22 mouse cellular contexts compared by ENCODE assay signal in the genomic region with DNA sequence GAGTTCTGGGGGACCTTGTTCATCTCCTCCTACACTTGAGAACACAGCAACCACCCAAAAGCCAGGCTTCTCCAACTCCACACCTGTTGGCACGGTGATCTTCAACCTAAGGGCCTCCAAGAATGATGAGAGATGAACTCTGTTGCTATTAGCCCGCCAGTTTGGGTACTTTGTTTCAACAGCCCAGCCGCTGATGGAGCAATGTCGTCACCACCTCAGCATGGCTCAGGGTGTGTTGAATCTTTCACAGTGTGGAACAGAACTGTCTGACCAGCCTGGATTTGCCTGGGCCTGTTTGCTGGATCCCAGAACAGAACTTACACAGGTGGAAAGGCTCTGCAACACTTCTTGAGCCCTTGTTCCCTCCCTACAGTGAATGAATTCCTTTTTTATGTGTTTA. TPM values are rescaled to one million over a fixed set of nuclear protein-coding genes. Genes with fewer than 3 reads are reported as not detected.
DNase-seq lines count a peak whose midpoint lies in the region; ATAC-seq and TF ChIP-seq lines count a peak whose summit lies in the region.
"Had no signal": no experiment of that assay in that cellular context is flagged by ENCODE, and none has a peak within 500 bp of the region (broad histone marks: within the 10 kb centered on the region; RNA-seq: fewer than 3 reads in every experiment).

No protein-coding gene starts in this region.

- H3K9me3 ChIP-seq in forebrain, embryonic 11.5 days (ENCODE audit: control insufficient read depth, low read length): no peaks in the 10 kb centered on the region
- no peaks in the 10 kb centered on the region for H3K9me3 ChIP-seq in forebrain, embryonic 14.5 days (replicated peaks; ENCODE audit: control insufficient read depth, low read length)
- no peaks in the 10 kb centered on the region for H3K9me3 ChIP-seq in stomach, embryonic 14.5 days (ENCODE audit: control insufficient read depth, low read depth, low read length)
- H3K9me3 ChIP-seq in stomach, postnatal 0 days (ENCODE audit: control insufficient read depth, low read length): no peaks in the 10 kb centered on the region
- H3K9me3 ChIP-seq: embryonic facial prominence, embryonic 10.5 days; forebrain, embryonic 10.5 days; G1E; hindbrain, embryonic 15.5 days had no signal

- no peaks in the 10 kb centered on the region for H3K36me3 ChIP-seq in forebrain, embryonic 11.5 days (ENCODE audit: control insufficient read depth, insufficient read depth, low read length)
- H3K36me3 ChIP-seq in forebrain, embryonic 14.5 days (ENCODE audit: control insufficient read depth, insufficient read depth, low read length): no peaks in the 10 kb centered on the region
- H3K36me3 ChIP-seq in stomach, embryonic 14.5 days (ENCODE audit: control insufficient read depth, insufficient read depth, low read length): no peaks in the 10 kb centered on the region
- no peaks in the 10 kb centered on the region for H3K36me3 ChIP-seq in stomach, postnatal 0 days (ENCODE audit: control insufficient read depth, insufficient read depth, low read length)
- H3K36me3 ChIP-seq: embryonic facial prominence, embryonic 10.5 days; forebrain, embryonic 10.5 days; G1E; heart, embryonic 12.5 days; hindbrain, embryonic 10.5 days; hindbrain, embryonic 15.5 days had no signal

- no peaks in the 10 kb centered on the region for H3K4me1 ChIP-seq in forebrain, embryonic 11.5 days (replicated peaks; ENCODE audit: control insufficient read depth, insufficient read depth, low read length)
- H3K4me1 ChIP-seq in forebrain, embryonic 14.5 days (ENCODE audit: control insufficient read depth, insufficient read depth, low read length): no peaks in the 10 kb centered on the region
- H3K4me1 ChIP-seq in stomach, embryonic 14.5 days (ENCODE audit: control insufficient read depth, insufficient read depth, low read length): no peaks in the 10 kb centered on the region
- H3K4me1 ChIP-seq in stomach, postnatal 0 days (replicated peaks; ENCODE audit: control insufficient read depth, insufficient read depth): no peaks in the 10 kb centered on the region
- H3K4me1 ChIP-seq: forebrain, embryonic 10.5 days; heart, embryonic 12.5 days; hindbrain, embryonic 10.5 days; hindbrain, embryonic 15.5 days had no signal

- ATAC-seq in forebrain, embryonic 11.5 days (replicated peaks; ENCODE audit: low FRiP score): no peak
- no peak for ATAC-seq in forebrain, embryonic 14.5 days
- ATAC-seq in stomach, embryonic 14.5 days (ENCODE audit: insufficient number of reproducible peaks, insufficient read depth, low FRiP score, low read depth): 0 out of 2 replicates have a peak, but pooled peaks have one; percentile 53
- no peak for ATAC-seq in stomach, postnatal 0 days (ENCODE audit: low FRiP score, low TSS enrichment)
- ATAC-seq in granulocyte monocyte progenitor cell, adult 5-6 weeks (replicated peaks; ENCODE audit: poor library complexity, severe bottlenecking): no peak
- ATAC-seq: CD4-positive, CD25-positive, alpha-beta regulatory T cell, adult 4 months; forebrain, embryonic 16.5 days had no signal

- H3K27me3 ChIP-seq in forebrain, embryonic 11.5 days (ENCODE audit: control insufficient read depth, insufficient read depth, low read length): no peaks in the 10 kb centered on the region
- H3K27me3 ChIP-seq in forebrain, embryonic 14.5 days (replicated peaks; ENCODE audit: control insufficient read depth, insufficient read depth, low read length): no peaks in the 10 kb centered on the region
- no peaks in the 10 kb centered on the region for H3K27me3 ChIP-seq in stomach, embryonic 14.5 days (ENCODE audit: control insufficient read depth, insufficient read depth, low read length)
- no peaks in the 10 kb centered on the region for H3K27me3 ChIP-seq in stomach, postnatal 0 days (ENCODE audit: control insufficient read depth, insufficient read depth, low read length)
- H3K27me3 ChIP-seq: heart, embryonic 12.5 days; hindbrain, embryonic 15.5 days had no signal

- no peak for TF ChIP-seq EP300 in stomach, postnatal 0 days (optimal IDR thresholded peaks at IDR 0.05)

- DNase-seq in forebrain, embryonic 11.5 days (ENCODE audit: low spot score): peak; percentile 37
- DNase-seq in forebrain, embryonic 14.5 days (ENCODE audit: low spot score): no peak
- DNase-seq in stomach, postnatal 0 days (ENCODE audit: low spot score): no peak
- DNase-seq in urinary bladder, postnatal 36 days (ENCODE audit: low spot score in 2 of 2): peak; percentile 18 to 20
- DNase-seq in urinary bladder, postnatal 4 days (ENCODE audit: low spot score in 2 of 2): no peak
- DNase-seq: adrenal gland, adult 8-10 months; adrenal gland, postnatal 36 days; B cell, adult 2 months; cerebellum, adult 2 months; cerebellum, postnatal 10 days; gastrocnemius, postnatal 10 days; heart, adult 2 months had no signal

- 82% methylated on average over 4 of the region's 4 CpGs for WGBS in forebrain, embryonic 11.5 days
- WGBS in forebrain, embryonic 14.5 days: 94% methylated on average over 4 of the region's 4 CpGs
- WGBS in stomach, embryonic 14.5 days: 66% methylated on average over 4 of the region's 4 CpGs
- 65% methylated on average over 4 of the region's 4 CpGs for WGBS in stomach, postnatal 0 days

- H3K27ac ChIP-seq in forebrain, embryonic 11.5 days (ENCODE audit: low read depth, low read length): no peak overlapping the region
- no peak overlapping the region for H3K27ac ChIP-seq in forebrain, embryonic 14.5 days (ENCODE audit: low read depth, low read length)
- H3K27ac ChIP-seq in stomach, embryonic 14.5 days (ENCODE audit: low read length): no peak overlapping the region
- no peak overlapping the region for H3K27ac ChIP-seq in stomach, postnatal 0 days (replicated peaks)
- H3K27ac ChIP-seq: embryonic facial prominence, embryonic 10.5 days; forebrain, embryonic 10.5 days; heart, adult 2 months; hindbrain, embryonic 10.5 days; hindbrain, embryonic 15.5 days had no signal

- no peak overlapping the region for H3K9ac ChIP-seq in forebrain, embryonic 11.5 days (ENCODE audit: low read length)
- no peak overlapping the region for H3K9ac ChIP-seq in forebrain, embryonic 14.5 days (ENCODE audit: low read length)
- no peak overlapping the region for H3K9ac ChIP-seq in stomach, embryonic 14.5 days (replicated peaks; ENCODE audit: low read depth, low read length)
- no peak overlapping the region for H3K9ac ChIP-seq in stomach, postnatal 0 days (ENCODE audit: low read length)
- H3K9ac ChIP-seq: heart, embryonic 12.5 days; hindbrain, embryonic 15.5 days had no signal

- H3K4me3 ChIP-seq in forebrain, embryonic 11.5 days (ENCODE audit: low read depth, low read length): no peak overlapping the region
- H3K4me3 ChIP-seq in forebrain, embryonic 14.5 days (ENCODE audit: low read depth, low read length): no peak overlapping the region
- H3K4me3 ChIP-seq in stomach, embryonic 14.5 days (ENCODE audit: low read depth, low read length): no peak overlapping the region
- no peak overlapping the region for H3K4me3 ChIP-seq in stomach, postnatal 0 days (ENCODE audit: low read depth, low read length)
- H3K4me3 ChIP-seq: embryonic facial prominence, embryonic 10.5 days; forebrain, embryonic 10.5 days; heart, adult 2 months; heart, embryonic 12.5 days; hindbrain, embryonic 10.5 days; hindbrain, embryonic 15.5 days had no signal

- TF ChIP-seq CTCF in stomach, postnatal 0 days (IDR thresholded peaks at IDR 0.05; ENCODE audit: low read depth): no peak

- H3K4me2 ChIP-seq in forebrain, embryonic 11.5 days (ENCODE audit: low read depth, low read length, severe bottlenecking): no peak overlapping the region
- no peak overlapping the region for H3K4me2 ChIP-seq in forebrain, embryonic 14.5 days (ENCODE audit: low read length)
- no peak overlapping the region for H3K4me2 ChIP-seq in stomach, embryonic 14.5 days (replicated peaks; ENCODE audit: low read depth, low read length)
- H3K4me2 ChIP-seq in stomach, postnatal 0 days (replicated peaks; ENCODE audit: low read depth): no peak overlapping the region
- H3K4me2 ChIP-seq: heart, embryonic 12.5 days; hindbrain, embryonic 15.5 days had no signal

RNA-seq across cellular contexts. Expression of gene Rell1, which starts 37.9 kb away (rescaled TPM):
- 12.2 and 13.3 TPM in 2 replicates for polyA plus RNA-seq in forebrain, embryonic 11.5 days (2014; fragmentation: Nextera tagmentation; extraction: Ambion mirVana)
- polyA plus RNA-seq in forebrain, embryonic 14.5 days (2014; fragmentation: Nextera tagmentation; extraction: Ambion mirVana): 9.3 and 10.2 TPM in 2 replicates
- 14.3 and 14.7 TPM in 2 replicates for polyA plus RNA-seq in stomach, embryonic 14.5 days (2014; fragmentation: Nextera tagmentation; extraction: Ambion mirVana)
- 16.6 and 17.4 TPM in 2 replicates for polyA plus RNA-seq in stomach, postnatal 0 days (2015; fragmentation: Nextera tagmentation; extraction: Ambion mirVana)
- total RNA-seq in granulocyte monocyte progenitor cell, adult 5-6 weeks (2014; fragmentation: Nextera tagmentation): 7.3 and 16.2 TPM in 2 replicates
- total RNA-seq in granulocyte monocyte progenitor cell, adult 5-6 weeks (2017): 9.3 and 12.1 TPM in 2 replicates

Comparison
In these comparisons a context has a peak if more than half of its experiments do, and no peak if none do; other contexts are left out.
1. DNase-seq: peak in forebrain, embryonic 11.5 days (single experiment) and urinary bladder, postnatal 36 days (2 of 2); none in forebrain, embryonic 14.5 days (single experiment), stomach, postnatal 0 days (single experiment) and urinary bladder, postnatal 4 days (0 of 2).